Mouse (Mus musculus): ENCODE results near the gene Tcf7l2.

The Tcf7l2 gene

GRCm38 (mm10) chr19:55732499-55732898 is 9.1 kb upstream of the Tcf7l2 start:
- DNase-seq: no peak

GRCm38 (mm10) chr19:55732994-55733393 is 8.6 kb upstream of the Tcf7l2 start:
- no peak for DNase-seq

GRCm38 (mm10) chr19:55736016-55736415 is 5.6 kb upstream of the Tcf7l2 start:
- no peak for DNase-seq

GRCm38 (mm10) chr19:55739713-55740112 is 1.9 kb upstream of the Tcf7l2 start:
- no peak for DNase-seq

- no peak for DNase-seq
Observed at GRCm38 (mm10) chr19:55740753-55741438, 724 bp upstream of the Tcf7l2 start.

GRCm38 (mm10) chr19:55742386-55743000 is 873 bp downstream of the Tcf7l2 start:
- peak; percentile 43 to 57 for DNase-seq

GRCm38 (mm10) chr19:55743001-55743556 is 1.5 kb downstream of the Tcf7l2 start:
- DNase-seq: peak; percentile 39 to 46

GRCm38 (mm10) chr19:55743557-55744441 is 2.2 kb downstream of the Tcf7l2 start:
- DNase-seq: peak; percentile 59 to 63

- no peak for DNase-seq
Observed at GRCm38 (mm10) chr19:55744576-55745191, 3.1 kb downstream of the Tcf7l2 start.

GRCm38 (mm10) chr19:55745192-55745578 is 3.6 kb downstream of the Tcf7l2 start:
- no peak for DNase-seq

GRCm38 (mm10) chr19:55746241-55746640 is 4.6 kb downstream of the Tcf7l2 start:
- DNase-seq: no peak

GRCm38 (mm10) chr19:55747237-55747925 is 5.8 kb downstream of the Tcf7l2 start:
- no peak for DNase-seq

- DNase-seq: no peak
Observed at GRCm38 (mm10) chr19:55747926-55748291, 6.3 kb downstream of the Tcf7l2 start.

- DNase-seq: no peak
Observed at GRCm38 (mm10) chr19:55748801-55749200, 7.2 kb downstream of the Tcf7l2 start.

- DNase-seq: no peak
Observed at GRCm38 (mm10) chr19:55749532-55749931, 7.9 kb downstream of the Tcf7l2 start.

- DNase-seq: no peak
Observed at GRCm38 (mm10) chr19:55750048-55750447, 8.4 kb downstream of the Tcf7l2 start.

GRCm38 (mm10) chr19:55750465-55750864 is 8.8 kb downstream of the Tcf7l2 start:
- no peak for DNase-seq

GRCm38 (mm10) chr19:55752861-55753260 is 11.2 kb downstream of the Tcf7l2 start:
- no peak for DNase-seq

- DNase-seq: no peak
Observed at GRCm38 (mm10) chr19:55754303-55754702, 12.7 kb downstream of the Tcf7l2 start.

GRCm38 (mm10) chr19:55755462-55755861 is 13.8 kb downstream of the Tcf7l2 start:
- DNase-seq: no peak

GRCm38 (mm10) chr19:55756707-55757106 is 15.1 kb downstream of the Tcf7l2 start:
- no peak for DNase-seq

GRCm38 (mm10) chr19:55757403-55757802 is 15.8 kb downstream of the Tcf7l2 start:
- no peak for DNase-seq

Measured in kidney, adult 8-10 months (tissue).